Mouse (Mus musculus): Measurements from ENCODE around the gene Atp2b2. TPM values are rescaled to one million over a fixed set of nuclear protein-coding genes. Genes with fewer than 3 reads are reported as not detected.

Atp2b2 gene
- total RNA-seq, 1 experiment = 0.67 TPM

DNA sequence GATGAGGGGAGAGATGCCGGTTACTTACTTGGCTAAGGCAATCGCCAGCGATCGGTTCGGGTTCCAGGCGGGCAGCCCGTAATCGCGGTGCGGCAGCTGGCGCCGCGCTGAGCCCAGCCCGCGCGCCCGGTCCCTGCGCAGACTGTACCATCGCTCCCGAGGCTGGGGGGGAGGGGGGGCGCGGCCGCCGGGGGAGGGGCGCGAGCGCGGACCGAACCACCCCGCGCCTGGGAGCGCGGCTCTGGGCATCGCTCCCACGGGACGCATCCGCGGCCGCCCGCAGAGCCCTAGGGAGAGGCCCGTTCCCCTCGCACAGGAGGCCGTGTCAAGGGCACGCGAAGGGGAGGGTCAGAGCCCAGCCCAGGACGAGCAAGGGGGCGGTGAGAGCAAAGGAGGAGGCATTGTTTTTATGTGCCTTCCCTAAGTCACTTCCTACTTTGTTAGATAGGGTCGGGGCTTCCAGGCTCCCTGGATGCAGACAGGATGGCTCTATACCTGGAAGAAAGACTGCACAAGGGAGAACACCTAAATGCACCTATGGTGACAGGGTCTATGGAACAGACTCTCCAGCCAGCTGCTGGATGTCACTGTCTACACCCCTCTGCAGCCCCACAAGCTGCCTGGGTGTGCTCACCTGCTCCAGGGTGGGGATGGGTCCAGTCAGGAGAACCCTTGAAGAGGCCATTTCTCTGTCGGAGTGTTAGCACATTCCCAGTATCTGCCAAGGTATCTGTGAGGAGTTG lies 151.0 kb downstream of the Atp2b2 start:
- Histone ChIP-seq H3K4me1 (ENCODE audit: control insufficient read depth in 2 of 2, insufficient read depth in 2 of 2, low read length in 2 of 2, poor library complexity in 1 of 2) (peaks cover 0 to 18% of the 10 kb centered on the region in 2 experiments; a peak in 1 of 4 replicates), H3K4me3 (ENCODE audit: insufficient read depth in 1 of 2, low read depth in 1 of 2, low read length in 2 of 2, poor library complexity in 1 of 2, severe bottlenecking in 1 of 2) (peak overlapping the region; percentile 72 to 92), H3K9me3 (ENCODE audit: control insufficient read depth, insufficient read depth, low read depth, low read length) (no peaks in the 10 kb centered on the region), H3K9ac (ENCODE audit: insufficient read depth, low read depth, low read length, poor library complexity, severe bottlenecking) (peak overlapping the region; percentile 64), H3K36me3 (ENCODE audit: control insufficient read depth, insufficient read depth, low read length, poor library complexity, severe bottlenecking) (no peaks in the 10 kb centered on the region), H3K27ac (ENCODE audit: insufficient read depth, low read depth, low read length, poor library complexity, severe bottlenecking) (no peak overlapping the region)
- peak; percentile 26 for DNase-seq (ENCODE audit: low read depth, low spot score)
- in situ Hi-C loops (cut with MboI; ENCODE audit: low sequenced_read_pairs in 2 of 2, unreplicated experiment in 2 of 2) = no loop called here
- no peak; the same call in 1 of the 2 replicates for TF ChIP-seq HCFC1 (IDR thresholded peaks at IDR 0.05; ENCODE audit: borderline replicate concordance, insufficient read depth, low read length)
- TF ChIP-seq MAFK (IDR thresholded peaks at IDR 0.05; ENCODE audit: insufficient read depth, low read depth, low read length) = no peak
- TF ChIP-seq CHD2 (IDR thresholded peaks at IDR 0.05; ENCODE audit: low read depth, low read length) = no peak

DNA sequence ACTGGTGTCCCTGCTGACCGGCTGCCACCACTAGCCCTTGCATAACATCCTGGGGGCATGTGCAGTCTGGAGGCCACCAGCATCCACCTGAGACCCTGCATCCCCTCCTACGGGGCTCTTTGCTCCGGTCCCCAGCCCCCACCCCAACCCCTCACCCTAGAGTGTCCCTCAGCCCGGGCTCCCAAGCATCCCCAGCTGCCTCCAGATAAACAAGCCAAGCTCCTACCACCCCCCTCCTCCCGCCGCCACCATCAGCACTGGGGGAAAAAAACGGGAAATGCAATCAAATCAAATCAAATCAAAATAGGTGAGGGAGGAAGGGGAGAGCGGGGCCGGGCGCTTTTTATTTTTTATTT lies 151.6 kb downstream of the Atp2b2 start:
- DNase-seq (ENCODE audit: low read depth, low spot score) = no peak
- in situ Hi-C loops (cut with MboI; ENCODE audit: low sequenced_read_pairs in 2 of 2, unreplicated experiment in 2 of 2) = no loop called here
- Histone ChIP-seq H3K36me3 (ENCODE audit: control insufficient read depth, insufficient read depth, low read length, poor library complexity, severe bottlenecking) (no peaks in the 10 kb centered on the region), H3K9me3 (ENCODE audit: control insufficient read depth, insufficient read depth, low read depth, low read length) (no peaks in the 10 kb centered on the region), H3K4me3 (ENCODE audit: insufficient read depth in 1 of 2, low read depth in 1 of 2, low read length in 2 of 2, poor library complexity in 1 of 2, severe bottlenecking in 1 of 2) (peak overlapping the region; percentile 72 to 92), H3K4me1 (ENCODE audit: control insufficient read depth in 2 of 2, insufficient read depth in 2 of 2, low read length in 2 of 2, poor library complexity in 1 of 2) (peaks cover 0 to 21% of the 10 kb centered on the region in 2 experiments; a peak in 1 of 4 replicates), H3K27ac (ENCODE audit: insufficient read depth, low read depth, low read length, poor library complexity, severe bottlenecking) (no peak overlapping the region), H3K9ac (ENCODE audit: insufficient read depth, low read depth, low read length, poor library complexity, severe bottlenecking) (peak overlapping the region; percentile 48; the same call in 1 of the 2 replicates)
- TF ChIP-seq ZC3H11A (IDR thresholded peaks at IDR 0.05; ENCODE audit: borderline replicate concordance, low read depth, low read length) (no peak), HCFC1 (IDR thresholded peaks at IDR 0.05; ENCODE audit: borderline replicate concordance, insufficient read depth, low read length) (no peak), MAFK (IDR thresholded peaks at IDR 0.05; ENCODE audit: insufficient read depth, low read depth, low read length) (no peak), ZNF384 (IDR thresholded peaks at IDR 0.05; ENCODE audit: low read depth, low read length) (no peak), CHD2 (IDR thresholded peaks at IDR 0.05; ENCODE audit: low read depth, low read length) (no peak)

DNA sequence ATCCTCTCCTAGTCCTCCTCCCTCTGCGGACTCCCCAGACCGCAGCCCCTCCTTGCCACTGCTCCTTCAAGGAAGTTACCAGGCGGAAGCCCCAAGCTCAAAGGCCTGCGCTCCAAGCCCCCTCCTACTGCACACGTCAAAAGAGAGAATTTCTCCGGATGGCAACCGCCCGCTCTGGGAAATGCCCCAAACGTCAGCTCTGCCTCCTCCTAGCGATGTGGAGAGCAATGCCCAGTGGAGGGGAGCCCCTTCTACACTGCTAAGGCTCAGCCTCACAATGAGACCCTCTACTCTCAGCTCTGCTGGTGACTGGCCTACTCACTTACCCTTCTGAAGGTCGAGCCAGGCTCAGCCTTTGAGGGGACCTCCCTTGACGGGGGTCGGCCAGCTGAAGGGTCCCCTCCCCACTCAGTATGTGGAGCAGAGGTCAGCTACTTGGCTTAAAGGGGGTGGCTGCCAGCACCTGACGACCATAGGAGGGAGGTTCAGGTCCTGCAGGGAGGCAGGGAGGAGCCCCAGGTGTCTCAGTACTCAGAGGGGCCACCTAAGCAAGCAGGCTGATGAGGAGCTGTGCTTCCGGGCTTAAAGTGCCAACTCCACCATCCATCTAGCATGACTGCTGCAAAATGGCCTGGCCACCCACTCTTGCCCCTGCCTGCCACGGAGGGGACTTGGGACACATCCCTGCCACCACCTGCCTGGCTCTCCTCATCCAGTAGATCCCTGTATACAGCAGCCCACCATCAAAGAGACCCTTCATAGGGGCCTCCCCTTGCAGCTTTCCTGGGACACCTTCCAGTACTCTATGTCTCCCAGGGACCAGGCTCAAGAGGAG lies 152.2 kb downstream of the Atp2b2 start:
- Histone ChIP-seq H3K9ac (ENCODE audit: insufficient read depth, low read depth, low read length, poor library complexity, severe bottlenecking) (0 out of 2 replicates have a peak overlapping the region, but pooled peaks have one; percentile 48), H3K27ac (ENCODE audit: insufficient read depth, low read depth, low read length, poor library complexity, severe bottlenecking) (no peak overlapping the region), H3K9me3 (ENCODE audit: control insufficient read depth, insufficient read depth, low read depth, low read length) (no peaks in the 10 kb centered on the region), H3K4me3 (ENCODE audit: insufficient read depth in 1 of 2, low read depth in 1 of 2, low read length in 2 of 2, poor library complexity in 1 of 2, severe bottlenecking in 1 of 2) (peak overlapping the region; percentile 72 to 92), H3K36me3 (ENCODE audit: control insufficient read depth, insufficient read depth, low read length, poor library complexity, severe bottlenecking) (no peaks in the 10 kb centered on the region), H3K4me1 (ENCODE audit: control insufficient read depth in 2 of 2, insufficient read depth in 2 of 2, low read length in 2 of 2, poor library complexity in 1 of 2) (peaks cover 0 to 22% of the 10 kb centered on the region in 2 experiments; a peak in 1 of 4 replicates)
- TF ChIP-seq CHD2 (IDR thresholded peaks at IDR 0.05; ENCODE audit: low read depth, low read length) (no peak), HCFC1 (IDR thresholded peaks at IDR 0.05; ENCODE audit: borderline replicate concordance, insufficient read depth, low read length) (no peak), ZC3H11A (IDR thresholded peaks at IDR 0.05; ENCODE audit: borderline replicate concordance, low read depth, low read length) (no peak), ZNF384 (IDR thresholded peaks at IDR 0.05; ENCODE audit: low read depth, low read length) (no peak), MAFK (IDR thresholded peaks at IDR 0.05; ENCODE audit: insufficient read depth, low read depth, low read length) (no peak)
- in situ Hi-C loops (cut with MboI; ENCODE audit: low sequenced_read_pairs in 2 of 2, unreplicated experiment in 2 of 2) = no loop called here
- no peak for DNase-seq (ENCODE audit: low read depth, low spot score)

DNA sequence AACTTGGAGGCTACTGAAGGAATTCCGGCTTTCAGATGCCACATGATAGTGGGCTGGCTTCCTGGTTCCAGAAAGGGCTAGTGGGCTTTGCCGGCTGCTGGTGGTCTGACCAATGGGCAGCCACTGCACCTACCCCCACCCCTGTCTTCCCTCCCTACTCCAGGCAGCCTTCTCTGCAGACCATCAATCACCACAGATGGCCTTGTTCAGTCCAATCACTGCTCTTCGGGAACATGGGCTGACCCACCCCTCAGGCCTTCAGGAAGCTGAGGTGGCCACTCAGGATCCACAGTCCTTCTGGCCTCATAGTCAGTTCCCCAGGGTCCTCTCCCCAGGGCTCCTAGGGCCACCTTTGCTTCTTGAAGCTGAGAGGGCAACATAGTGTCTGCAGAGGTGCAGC lies 153.2 kb downstream of the Atp2b2 start:
- Histone ChIP-seq H3K9me3 (ENCODE audit: control insufficient read depth, insufficient read depth, low read depth, low read length) (no peaks in the 10 kb centered on the region), H3K9ac (ENCODE audit: insufficient read depth, low read depth, low read length, poor library complexity, severe bottlenecking) (no peak overlapping the region), H3K4me1 (ENCODE audit: control insufficient read depth in 2 of 2, insufficient read depth in 2 of 2, low read length in 2 of 2, poor library complexity in 1 of 2) (peaks cover 0 to 23% of the 10 kb centered on the region in 2 experiments; a peak in 1 of 4 replicates), H3K27ac (ENCODE audit: insufficient read depth, low read depth, low read length, poor library complexity, severe bottlenecking) (no peak overlapping the region), H3K36me3 (ENCODE audit: control insufficient read depth, insufficient read depth, low read length, poor library complexity, severe bottlenecking) (no peaks in the 10 kb centered on the region), H3K4me3 (ENCODE audit: insufficient read depth in 1 of 2, low read depth in 1 of 2, low read length in 2 of 2, poor library complexity in 1 of 2, severe bottlenecking in 1 of 2) (no peak overlapping the region)
- in situ Hi-C loops (cut with MboI; ENCODE audit: low sequenced_read_pairs in 2 of 2, unreplicated experiment in 2 of 2) = no loop called here
- no peak for DNase-seq (ENCODE audit: low read depth, low spot score)
- no peak for TF ChIP-seq HCFC1 (IDR thresholded peaks at IDR 0.05; ENCODE audit: borderline replicate concordance, insufficient read depth, low read length)
- TF ChIP-seq ZC3H11A (IDR thresholded peaks at IDR 0.05; ENCODE audit: borderline replicate concordance, low read depth, low read length) = no peak
- TF ChIP-seq CHD2 (IDR thresholded peaks at IDR 0.05; ENCODE audit: low read depth, low read length) = no peak
- no peak for TF ChIP-seq ZNF384 (IDR thresholded peaks at IDR 0.05; ENCODE audit: low read depth, low read length)
- TF ChIP-seq MAFK (IDR thresholded peaks at IDR 0.05; ENCODE audit: insufficient read depth, low read depth, low read length) = no peak
